Mouse (Mus musculus) adrenal gland, postnatal 25 days (tissue): ENCODE data around the gene Nxf7. TPM values are rescaled to one million over a fixed set of nuclear protein-coding genes. Genes with fewer than 3 reads are reported as not detected.
"Not testable (repeated sequence)": the region's sequence is repeated elsewhere in the genome, so short reads cannot be mapped to it uniquely, and the experiment has no call there.

Source experiments
- DNase-seq: peaks from one replicate; pipeline ENCODE4 v3.0.0; 2021; ENCODE audit warnings: mixed read lengths
- long read RNA-seq: library from polyadenylated mRNA; stranded (forward); transcript quantifications from one replicate; pipeline ENCODE4 v2.0.0, GENCODE M21; 2021
- total RNA-seq: library from RNA; stranded (reverse); gene quantifications from 2 replicates; pipeline ENCODE4 v1.2.3, GENCODE M21; 2021

Gene Nxf7
- total RNA-seq: not detected in 2 replicates
- long read RNA-seq: 0 reads

DNA sequence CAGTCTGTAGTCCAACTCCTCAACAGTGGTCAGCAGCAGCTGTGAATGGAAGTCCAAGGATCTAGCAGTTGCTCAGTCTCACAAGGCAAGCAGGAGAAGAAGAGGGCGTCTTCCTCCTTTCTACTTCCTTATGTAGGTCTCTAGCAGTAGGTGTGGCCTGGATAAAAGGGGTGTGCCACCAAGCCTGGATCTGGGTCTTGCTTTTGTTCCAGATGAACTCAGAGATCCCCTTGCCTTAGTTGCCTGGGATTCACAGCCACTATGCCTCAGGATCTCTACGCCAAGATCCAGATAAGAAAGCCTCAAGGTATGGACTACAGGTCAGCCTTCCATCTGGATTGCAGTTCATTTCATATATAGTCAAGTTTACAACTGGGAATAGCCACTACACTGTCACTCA, at the start of gene Nxf7:
TSS of gene Nxf7 (minus strand) at position 101 of the 400 bp plus-strand sequence.
- DNase-seq: no peak

DNA sequence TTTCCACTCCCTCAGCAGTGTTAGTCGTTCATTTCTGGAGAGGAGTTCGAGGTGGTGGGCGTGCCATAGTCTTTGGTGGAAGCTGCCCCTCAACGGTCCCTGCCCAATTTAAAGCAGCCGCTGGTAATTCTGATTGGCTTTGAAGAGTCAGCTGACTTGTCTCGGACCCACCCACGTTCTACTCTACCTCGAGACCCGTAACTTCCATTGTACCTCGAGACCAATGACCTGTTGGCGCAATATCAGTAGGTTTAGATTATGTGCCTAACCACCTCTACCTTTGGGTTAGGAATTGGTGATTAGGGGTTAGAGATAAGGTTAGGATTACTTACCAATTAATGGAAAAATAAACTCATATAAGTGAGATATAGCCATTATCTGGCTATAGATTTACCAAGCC, 29.0 kb upstream of the Nxf7 start, which contains the start of gene Prame:
TSS of gene Prame (minus strand) at position 101 of the 400 bp plus-strand sequence.
- DNase-seq: no peak

DNA sequence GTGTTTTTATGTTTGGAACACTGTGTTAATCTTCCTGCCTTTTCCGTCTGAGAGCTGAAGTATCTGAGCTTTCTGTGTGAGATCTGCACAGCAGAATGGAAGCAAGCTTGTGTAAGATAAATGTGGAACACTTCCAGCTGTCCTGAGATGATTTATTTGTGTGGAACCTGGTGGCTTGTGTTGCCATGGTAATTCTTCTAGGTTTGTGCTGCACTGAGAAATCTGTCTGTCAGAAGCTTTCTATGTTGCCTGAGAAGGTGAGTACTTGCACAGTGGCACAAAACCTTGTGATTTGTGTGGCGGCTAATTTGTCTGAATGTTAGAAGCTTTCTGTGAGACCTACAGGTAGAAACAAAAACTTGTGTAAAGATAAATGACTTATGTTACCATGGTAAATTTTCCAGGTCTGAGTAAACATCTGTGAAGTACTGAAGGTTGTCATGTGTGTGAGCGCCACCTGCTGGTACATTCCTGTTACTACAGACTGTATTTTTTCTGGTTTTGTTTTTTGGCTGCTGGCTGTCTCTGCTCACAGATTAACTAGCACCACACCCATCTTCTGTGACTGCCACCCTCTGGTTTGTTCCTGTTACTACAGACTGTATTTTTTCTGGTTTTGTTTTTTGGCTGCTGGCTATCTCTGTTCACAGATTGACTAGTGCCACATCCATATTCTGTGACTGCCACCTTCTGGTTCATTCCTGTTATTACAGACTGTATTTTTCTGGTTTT, 2.9 kb upstream of the Nxf7 start:
- DNase-seq: peak; percentile 3

DNA sequence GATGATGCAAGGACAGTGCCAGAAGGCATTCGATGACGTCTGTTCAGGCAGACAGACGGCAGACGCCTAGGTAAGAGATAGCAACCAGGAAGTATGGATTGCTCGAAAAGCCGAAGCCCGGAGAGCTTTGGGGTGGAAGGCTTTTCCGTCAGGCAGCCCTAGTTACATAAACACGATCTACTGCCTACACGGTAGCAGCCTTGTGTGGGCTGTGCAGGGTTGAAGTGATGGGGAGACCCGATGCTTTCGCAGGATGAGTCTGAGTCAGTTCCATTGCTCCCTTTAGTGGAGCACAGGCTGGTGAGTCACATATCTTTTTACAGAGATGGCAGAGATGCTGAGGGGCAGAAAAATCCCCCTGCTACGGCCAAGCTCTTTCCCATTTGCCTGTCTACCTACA, 481 bp downstream of the Nxf7 start:
- DNase-seq: no peak

DNA sequence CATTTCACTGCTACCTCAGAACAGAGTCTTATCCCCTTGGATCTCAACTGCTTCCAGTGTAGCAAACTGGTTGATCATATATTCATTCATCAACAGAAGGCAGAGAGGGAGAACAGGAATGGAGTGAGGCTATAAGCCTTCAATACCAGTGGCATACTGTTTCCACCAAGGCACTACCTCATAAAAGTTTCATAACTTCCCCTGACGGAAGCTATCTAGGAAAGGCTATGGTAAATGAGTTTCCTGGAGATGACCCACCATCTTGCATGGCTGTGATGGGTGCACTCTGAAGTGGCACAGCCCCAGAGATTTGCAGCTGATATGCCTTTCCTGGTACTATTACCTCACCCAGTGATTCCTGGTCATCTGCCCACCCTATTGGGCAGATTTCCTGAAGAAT, 22.2 kb downstream of the Nxf7 start:
- no peak for DNase-seq

DNA sequence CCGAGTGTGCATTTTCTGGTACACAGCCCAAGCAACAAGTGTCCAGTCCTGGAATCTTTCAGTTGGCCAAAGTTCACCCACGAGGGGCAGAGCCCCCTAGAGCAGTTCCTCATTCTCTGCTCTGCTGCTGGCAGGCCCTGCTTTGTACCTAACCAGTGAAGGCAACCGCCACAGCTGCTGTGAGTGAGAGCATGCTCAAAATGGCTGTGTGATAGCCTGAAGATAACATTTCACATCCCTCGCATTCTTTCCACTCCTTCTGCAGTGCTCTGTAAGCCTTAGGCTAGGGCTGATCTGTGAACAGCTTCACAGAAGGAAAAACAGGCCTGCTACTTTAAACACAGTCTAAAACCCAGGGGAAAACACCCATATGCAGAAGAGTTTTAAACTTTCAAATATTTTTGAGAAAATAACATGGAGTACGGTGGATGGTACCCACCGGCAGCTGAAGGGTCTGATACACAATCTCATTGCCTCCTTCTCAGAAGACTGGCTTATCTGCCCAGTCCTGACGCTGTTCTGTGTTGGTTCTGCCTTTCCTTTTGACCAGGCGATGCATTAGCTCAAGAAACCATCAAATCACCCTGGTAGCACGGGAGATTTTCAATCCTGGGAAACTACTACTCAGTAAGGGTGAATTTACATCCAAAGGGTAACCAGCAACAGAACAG, 23.5 kb downstream of the Nxf7 start:
- DNase-seq: not testable (repeated sequence)

DNA sequence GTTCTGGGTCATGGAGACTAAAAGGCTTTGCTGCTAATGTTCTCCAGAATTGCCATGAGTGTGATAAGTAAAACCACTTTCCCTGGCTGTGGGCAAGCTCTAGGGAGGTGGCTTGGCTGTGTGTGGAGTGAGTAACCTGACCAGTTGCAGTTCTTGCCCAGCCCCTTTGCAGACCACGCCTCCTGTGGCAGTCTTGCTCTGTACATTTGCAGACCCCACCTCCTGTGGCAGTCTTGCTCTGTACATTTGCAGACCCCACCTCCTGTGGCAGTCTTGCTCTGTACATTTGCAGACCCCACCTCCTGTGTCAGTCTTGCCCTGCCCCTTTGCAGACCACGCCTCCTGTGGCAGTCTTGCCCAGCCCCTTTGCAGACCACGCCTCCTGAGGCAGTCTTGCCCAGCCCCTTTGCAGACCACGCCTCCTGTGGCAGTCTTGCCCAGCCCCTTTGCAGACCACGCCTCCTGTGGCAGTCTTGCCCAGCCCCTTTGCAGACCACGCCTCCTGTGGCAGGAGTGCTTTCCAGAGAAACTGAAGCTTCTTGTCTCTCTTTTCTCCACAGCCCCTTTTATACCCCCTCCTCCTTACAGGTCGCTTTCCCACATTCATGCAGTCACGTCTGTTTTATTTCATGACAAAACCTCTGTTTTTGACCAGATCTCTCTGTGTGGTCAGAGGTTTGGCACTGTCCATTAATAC, 24.2 kb downstream of the Nxf7 start:
- not testable (repeated sequence) for DNase-seq

DNA sequence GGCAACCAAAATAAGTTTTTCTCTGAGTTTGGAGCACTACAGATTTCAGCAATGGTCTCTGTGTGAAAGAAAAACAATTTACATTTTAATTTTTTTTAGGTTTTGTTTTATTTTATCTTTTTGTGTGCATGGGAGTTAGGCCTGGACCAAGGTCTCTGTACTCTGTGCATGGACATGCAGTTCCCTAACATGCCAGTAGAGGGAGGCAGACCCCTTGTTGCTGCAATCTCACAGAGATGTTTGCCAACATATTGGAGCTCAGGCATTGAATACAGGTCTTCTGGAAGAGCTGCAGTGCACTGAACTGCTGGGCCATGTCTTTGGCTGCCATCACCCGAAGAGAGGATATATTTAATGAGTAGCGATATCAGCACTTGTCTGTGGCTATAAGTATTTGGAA, 29.1 kb downstream of the Nxf7 start:
- DNase-seq: peak; percentile 46

DNA sequence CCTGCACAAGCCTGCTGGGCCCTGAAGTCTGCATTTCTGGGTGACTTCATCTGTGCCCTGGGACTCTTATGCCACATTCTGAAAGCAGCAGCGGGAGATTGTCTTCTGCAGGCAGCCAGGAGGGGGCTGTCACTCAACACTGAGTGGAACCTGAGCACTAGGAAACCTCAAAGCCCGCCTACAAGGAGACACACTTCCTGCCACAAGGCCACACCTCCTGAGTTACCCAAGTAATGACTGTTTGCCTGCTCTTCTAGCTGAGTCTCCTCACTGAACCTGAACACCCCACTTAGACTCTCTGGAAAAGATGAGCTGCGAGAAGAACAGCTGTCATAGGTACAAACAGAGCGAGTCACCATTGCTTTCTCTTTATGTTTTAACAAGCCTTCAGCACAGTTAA, 33.6 kb downstream of the Nxf7 start:
- DNase-seq: not testable (repeated sequence)

DNA sequence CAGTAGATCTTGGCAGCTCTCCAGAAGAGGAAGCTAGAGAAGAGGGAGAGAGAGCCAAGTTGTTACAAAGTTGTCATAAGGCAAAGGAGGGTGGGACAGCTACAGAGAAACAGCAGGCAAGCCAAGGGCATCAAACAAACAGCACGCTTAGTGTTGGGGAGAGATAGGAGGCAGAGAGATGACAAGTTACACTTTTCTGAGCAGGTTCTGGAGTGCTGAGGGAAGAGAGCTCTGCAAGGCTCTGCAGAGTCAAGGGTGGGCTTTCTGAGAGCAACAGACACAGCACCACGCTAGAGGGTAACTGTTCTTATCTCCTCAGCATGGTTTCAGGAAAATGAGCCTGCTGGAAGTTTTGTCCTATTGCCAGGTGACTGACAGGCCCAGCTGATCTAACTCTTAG, 35.7 kb downstream of the Nxf7 start:
- no peak for DNase-seq

DNA sequence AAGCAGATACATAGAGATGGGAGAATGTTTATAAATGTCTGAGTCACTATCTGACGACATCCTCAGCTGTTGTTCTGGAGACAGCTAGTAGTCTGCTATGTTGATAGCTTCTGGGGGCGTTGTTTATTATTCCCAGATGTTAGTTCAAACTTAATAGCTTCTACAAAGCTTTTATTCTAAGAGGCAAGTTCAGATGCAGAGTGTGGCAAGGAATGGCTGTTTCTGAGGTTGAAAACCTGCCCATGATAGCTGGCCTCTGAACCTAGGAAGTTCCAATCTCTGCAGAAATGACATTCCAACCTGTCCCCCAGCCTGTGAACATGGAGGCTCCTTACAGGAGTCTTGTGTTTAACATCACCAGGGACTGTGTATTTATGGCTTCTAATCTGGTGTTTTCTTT, 36.9 kb downstream of the Nxf7 start:
- DNase-seq: not testable (repeated sequence)

DNA sequence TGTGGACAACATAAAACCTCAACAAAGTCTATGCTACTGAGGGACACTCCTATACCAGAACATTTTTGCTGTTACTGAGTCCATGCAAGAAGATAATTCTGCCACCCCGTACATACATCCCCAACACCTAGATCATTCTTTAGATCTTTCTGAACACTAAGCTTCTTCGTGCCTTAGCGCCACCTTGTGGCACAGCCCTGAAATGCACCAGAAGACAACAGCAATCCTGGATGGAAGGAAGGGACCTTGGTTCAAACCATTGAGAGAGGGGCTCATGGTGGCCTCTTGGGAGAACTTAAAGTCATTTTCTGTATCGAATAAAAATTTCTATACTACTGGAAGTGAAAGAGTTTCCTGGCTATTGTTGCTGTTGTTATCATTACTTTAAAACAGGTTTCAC, 37.6 kb downstream of the Nxf7 start:
- DNase-seq: peak; percentile 33

DNA sequence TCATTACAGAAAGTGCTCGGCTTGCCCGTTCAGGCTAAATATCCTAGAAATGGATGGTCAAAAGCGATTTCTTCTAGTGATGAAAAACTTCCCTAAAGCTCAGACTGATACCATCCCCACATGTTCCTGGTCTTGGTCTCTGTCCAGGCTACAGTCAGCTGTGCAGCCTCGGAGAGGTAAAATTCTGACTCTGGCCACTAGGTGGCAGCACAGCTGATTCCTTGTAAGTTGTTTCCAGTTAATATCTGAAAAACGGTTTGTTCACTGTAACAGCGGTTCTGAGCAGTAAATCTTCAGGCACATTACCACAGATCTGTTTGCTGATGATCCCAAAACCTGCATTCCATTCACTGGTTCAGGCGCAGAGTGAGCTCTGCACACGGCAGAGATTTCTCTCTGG, 38.9 kb downstream of the Nxf7 start:
- peak; percentile 11 for DNase-seq

Other genes starting within 250 kb of the Nxf7 start
- not detected in 2 replicates for gene Gm5128, start 225.5 kb downstream of the Nxf7 start, total RNA-seq
- gene Gm7903, start 164.9 kb downstream of the Nxf7 start, total RNA-seq: not detected in 2 replicates
- gene AV320801, start 104.2 kb downstream of the Nxf7 start, total RNA-seq: not detected in 2 replicates
- gene Prame, start 28.9 kb upstream of the Nxf7 start, total RNA-seq: not detected in 2 replicates
- gene Tcp11x2, start 95.0 kb upstream of the Nxf7 start, total RNA-seq: not detected in 2 replicates
- not detected in 2 replicates for gene Tmsb15a, start 126.5 kb upstream of the Nxf7 start, total RNA-seq
- 22.1 and 38.6 TPM in 2 replicates for gene Armcx5, start 144.0 kb upstream of the Nxf7 start, total RNA-seq
- 90.8 and 104 TPM in 2 replicates for gene Gprasp1, start 144.0 kb upstream of the Nxf7 start, total RNA-seq
- gene Bhlhb9, start 198.8 kb upstream of the Nxf7 start, total RNA-seq: 16.0 and 20.3 TPM in 2 replicates
- gene Gprasp2, start 240.3 kb upstream of the Nxf7 start, total RNA-seq: 28.2 and 29.4 TPM in 2 replicates